Mouse (Mus musculus) midbrain, embryonic 11.5 days (tissue): ENCODE measurements around the gene Sln. TPM values are rescaled to one million over a fixed set of nuclear protein-coding genes. Genes with fewer than 3 reads are reported as not detected.

Experiments
- ATAC-seq: fragments of 200-750 bp; cut with Nextera tagmentation; 2 replicates; pipeline ENCODE4 v1.8.0; 2017; ENCODE audit warnings: moderate TSS enrichment, moderate library complexity; ENCODE audit not compliant: low FRiP score
- DNase-seq: peaks from one replicate; pipeline ENCODE4 v3.0.0; 2015; ENCODE audit warnings: low spot score; ENCODE audit errors: missing footprints
- H3K27ac ChIP-seq: fragments of 300-500 bp; sonication (generic); 2 replicates; pipeline ENCODE4 v1.5.1; 2014; ENCODE audit warnings: low read depth, low read length
- H3K27me3 ChIP-seq: fragments of 300-500 bp; sonication (generic); 2 replicates; pipeline ENCODE4 v1.6.1; 2014; ENCODE audit warnings: mild to moderate bottlenecking, low read length, moderate library complexity, mixed read lengths; ENCODE audit not compliant: control insufficient read depth, insufficient read depth
- H3K36me3 ChIP-seq: fragments of 300-500 bp; sonication (generic); 2 replicates; pipeline ENCODE4 v1.6.1; 2014; ENCODE audit warnings: mild to moderate bottlenecking, low read length, moderate library complexity, mixed read lengths; ENCODE audit not compliant: control insufficient read depth, insufficient read depth
- H3K4me1 ChIP-seq: fragments of 300-500 bp; sonication (generic); 2 replicates; pipeline ENCODE4 v1.6.1; 2014; ENCODE audit warnings: low read length; ENCODE audit not compliant: control insufficient read depth, insufficient read depth
- H3K4me2 ChIP-seq: fragments of 300-500 bp; sonication (generic); 2 replicates; pipeline ENCODE4 v1.6.1; 2014; ENCODE audit warnings: mild to moderate bottlenecking, moderate library complexity
- H3K4me3 ChIP-seq: fragments of 300-500 bp; sonication (generic); 2 replicates; pipeline ENCODE4 v1.5.1; 2014; ENCODE audit warnings: low read depth, low read length
- H3K9ac ChIP-seq: fragments of 300-500 bp; sonication (generic); 2 replicates; pipeline ENCODE4 v1.6.1; 2014; ENCODE audit warnings: low read length
- H3K9me3 ChIP-seq: fragments of 300-500 bp; sonication (generic); 2 replicates; pipeline ENCODE4 v1.6.1; 2016; ENCODE audit warnings: low read length; ENCODE audit not compliant: control insufficient read depth
- WGBS: fragments of 180-500 bp; shearing (Covaris S2); extraction: QIAGEN DNeasy Blood & Tissue Kit; methylation state at CpG from one replicate; pipeline ENCODE4 v1.1.7; 2014; 5-methylcytosine and 5-hydroxymethylcytosine counted together
- polyA plus RNA-seq: library from polyadenylated mRNA; unstranded; fragments of >200 nt; fragmentation: Nextera tagmentation; extraction: Ambion mirVana; gene quantifications from 2 replicates; pipeline ENCODE4 v1.2.1, GENCODE M21; 2014

Sln gene
- polyA plus RNA-seq, 1 experiment from 2014 or later, result not detected

DNA sequence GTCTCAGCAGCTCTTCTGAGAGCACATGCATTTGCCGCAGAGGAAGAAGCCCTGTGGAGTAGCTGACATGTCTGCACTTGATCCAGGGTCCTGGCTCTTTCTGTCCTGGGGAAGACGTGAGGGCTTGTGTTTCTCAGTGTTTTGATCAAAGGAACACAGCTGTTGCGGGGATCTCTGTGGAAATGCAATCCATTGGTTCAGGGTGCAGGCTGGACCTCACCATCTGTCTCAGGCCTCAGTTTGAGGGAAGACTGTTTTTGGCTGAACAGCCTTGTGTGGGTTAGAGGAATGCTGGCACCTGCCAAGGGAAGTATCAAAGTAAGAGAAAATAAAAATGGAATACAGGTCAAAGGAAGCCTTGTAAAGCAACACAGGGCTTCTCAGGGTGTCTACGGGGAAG is 14.0 kb upstream of the Sln start:
- Histone ChIP-seq H3K36me3 (no peaks in the 10 kb centered on the region), H3K27me3 (no peaks in the 10 kb centered on the region), H3K9ac (no peak overlapping the region), H3K4me1 (no peaks in the 10 kb centered on the region), H3K27ac (no peak overlapping the region), H3K9me3 (no peaks in the 10 kb centered on the region), H3K4me3 (no peak overlapping the region), H3K4me2 (no peak overlapping the region)
- DNase-seq (no peak), ATAC-seq (no peak)
- 70% methylated on average over 4 of the region's 4 CpGs for WGBS

DNA sequence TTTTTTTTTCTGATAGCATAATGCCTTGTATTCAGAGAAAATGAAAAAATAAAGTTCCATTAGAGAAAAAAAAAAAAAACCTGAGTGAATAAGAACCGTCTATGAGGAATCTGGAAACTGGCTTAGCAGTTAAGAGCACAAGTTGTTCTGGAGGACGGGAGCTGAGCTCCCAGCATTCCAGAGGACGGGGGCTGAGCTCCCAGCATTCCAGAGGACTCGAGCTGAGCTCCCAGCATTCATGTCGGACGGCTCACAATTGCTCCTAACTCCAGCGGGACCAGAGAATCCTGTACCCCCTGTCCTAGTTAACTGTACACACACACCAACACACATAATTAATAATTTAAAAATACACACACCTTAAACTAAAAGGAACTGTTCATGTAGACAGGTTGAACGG is 11.1 kb upstream of the Sln start:
- Histone ChIP-seq H3K9ac (no peak overlapping the region), H3K36me3 (no peaks in the 10 kb centered on the region), H3K4me1 (no peaks in the 10 kb centered on the region), H3K4me2 (no peak overlapping the region), H3K27me3 (no peaks in the 10 kb centered on the region), H3K9me3 (no peaks in the 10 kb centered on the region), H3K27ac (no peak overlapping the region), H3K4me3 (no peak overlapping the region)
- DNase-seq, result no peak
- ATAC-seq, result no peak
- WGBS, result 80% methylated on average over 8 of the region's 8 CpGs

DNA sequence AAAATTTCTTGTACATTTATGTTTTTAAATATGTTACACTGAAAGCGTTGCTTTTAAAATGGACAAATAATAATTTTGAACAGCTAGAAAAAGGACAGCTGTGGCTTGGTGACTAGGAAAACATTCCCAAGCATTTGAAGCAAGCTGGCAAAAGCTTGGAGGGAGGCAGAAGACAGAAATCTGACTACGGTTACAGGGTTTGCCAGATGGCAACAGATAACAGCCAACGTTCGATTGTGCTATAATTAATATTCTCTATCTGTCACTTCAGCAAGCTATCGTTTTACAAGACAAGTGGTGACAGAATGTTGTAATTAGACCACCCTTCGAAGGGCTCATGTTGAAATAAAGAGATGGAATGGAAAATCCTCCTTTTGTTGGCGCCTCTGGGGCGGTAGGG is 1.4 kb upstream of the Sln start:
- H3K27ac ChIP-seq, result no peak overlapping the region
- no peak overlapping the region for H3K4me3 ChIP-seq
- H3K36me3 ChIP-seq, result no peaks in the 10 kb centered on the region
- H3K4me2 ChIP-seq, result no peak overlapping the region
- DNase-seq (no peak), ATAC-seq (no peak)
- no peaks in the 10 kb centered on the region for H3K4me1 ChIP-seq
- WGBS, result 82% methylated on average over 8 of the region's 8 CpGs
- H3K27me3 ChIP-seq, result no peaks in the 10 kb centered on the region
- H3K9ac ChIP-seq, result no peak overlapping the region
- no peaks in the 10 kb centered on the region for H3K9me3 ChIP-seq

DNA sequence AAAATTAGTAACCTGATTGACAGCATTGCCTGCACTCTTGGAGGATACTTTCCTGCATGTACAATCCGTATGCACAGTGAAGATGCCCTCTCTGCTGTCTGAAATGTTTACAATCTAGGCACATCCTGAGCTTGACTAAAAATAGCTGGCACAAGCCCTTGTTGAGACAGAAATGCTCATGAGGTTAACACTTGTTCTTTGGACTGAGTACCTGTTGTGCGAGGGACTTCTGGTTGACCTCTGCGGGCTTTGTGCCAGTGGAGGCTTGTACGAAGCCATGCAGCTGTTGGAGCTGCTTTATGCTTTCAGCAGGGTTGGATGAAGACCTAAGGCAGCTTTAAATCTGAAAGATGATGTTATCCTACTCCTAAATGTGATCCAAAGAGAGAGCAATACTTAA is 2.2 kb downstream of the Sln start:
- no peak overlapping the region for H3K9ac ChIP-seq
- no peaks in the 10 kb centered on the region for H3K27me3 ChIP-seq
- H3K27ac ChIP-seq, result no peak overlapping the region
- 92% methylated on average over 4 of the region's 4 CpGs for WGBS
- no peaks in the 10 kb centered on the region for H3K9me3 ChIP-seq
- no peak for ATAC-seq
- no peaks in the 10 kb centered on the region for H3K4me1 ChIP-seq
- H3K4me3 ChIP-seq, result no peak overlapping the region
- no peak overlapping the region for H3K4me2 ChIP-seq
- no peak for DNase-seq
- H3K36me3 ChIP-seq, result no peaks in the 10 kb centered on the region

DNA sequence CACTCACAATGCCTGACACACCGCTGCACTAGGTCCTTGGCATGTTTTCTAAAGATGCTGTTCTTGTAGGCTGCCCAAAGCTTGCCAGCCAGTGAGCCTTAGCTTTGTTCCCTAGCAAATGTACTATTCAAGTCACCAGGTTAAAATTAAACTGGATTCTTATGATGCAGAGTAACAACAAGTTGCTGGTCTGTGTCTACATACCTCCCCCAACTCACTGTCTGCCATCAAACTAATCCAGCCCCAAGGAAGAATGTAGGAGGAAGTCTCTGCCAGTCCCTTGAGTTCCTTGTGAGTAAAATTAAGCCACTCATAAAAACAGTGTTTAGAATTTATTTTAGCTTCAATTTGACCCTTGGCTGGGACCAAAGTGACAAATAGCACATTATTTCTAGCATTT is 3.7 kb downstream of the Sln start:
- WGBS, result 92% methylated on average over 1 of the region's 1 CpGs
- H3K4me2 ChIP-seq, result no peak overlapping the region
- no peaks in the 10 kb centered on the region for H3K27me3 ChIP-seq
- H3K4me3 ChIP-seq, result no peak overlapping the region
- no peak overlapping the region for H3K27ac ChIP-seq
- no peaks in the 10 kb centered on the region for H3K9me3 ChIP-seq
- no peaks in the 10 kb centered on the region for H3K36me3 ChIP-seq
- DNase-seq (no peak), ATAC-seq (no peak)
- H3K9ac ChIP-seq, result no peak overlapping the region
- H3K4me1 ChIP-seq, result no peaks in the 10 kb centered on the region

DNA sequence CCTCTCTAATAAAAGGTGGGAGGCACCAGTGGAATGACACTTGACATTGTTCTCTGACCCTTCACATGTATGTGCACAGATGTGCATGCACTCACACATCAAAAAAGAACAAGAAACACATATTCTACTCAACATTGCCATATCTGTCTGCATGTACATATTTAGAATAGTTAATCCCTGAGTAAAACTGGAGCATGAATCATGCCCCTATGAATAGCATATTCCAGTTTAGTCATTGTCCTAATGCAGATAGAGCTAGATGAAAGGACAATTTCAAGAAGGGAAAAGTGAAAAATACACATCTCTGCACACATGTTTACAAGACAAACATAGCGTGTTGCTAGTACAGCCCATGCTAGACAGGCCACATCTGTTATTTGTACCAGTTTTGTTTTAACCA is 4.6 kb downstream of the Sln start:
- H3K9me3 ChIP-seq, result no peaks in the 10 kb centered on the region
- no peak overlapping the region for H3K4me2 ChIP-seq
- H3K4me3 ChIP-seq, result no peak overlapping the region
- no peaks in the 10 kb centered on the region for H3K27me3 ChIP-seq
- no peak overlapping the region for H3K27ac ChIP-seq
- no peak for ATAC-seq
- no peak overlapping the region for H3K9ac ChIP-seq
- WGBS, result 91% methylated on average over 1 of the region's 1 CpGs
- no peaks in the 10 kb centered on the region for H3K36me3 ChIP-seq
- DNase-seq, result no peak
- no peaks in the 10 kb centered on the region for H3K4me1 ChIP-seq

DNA sequence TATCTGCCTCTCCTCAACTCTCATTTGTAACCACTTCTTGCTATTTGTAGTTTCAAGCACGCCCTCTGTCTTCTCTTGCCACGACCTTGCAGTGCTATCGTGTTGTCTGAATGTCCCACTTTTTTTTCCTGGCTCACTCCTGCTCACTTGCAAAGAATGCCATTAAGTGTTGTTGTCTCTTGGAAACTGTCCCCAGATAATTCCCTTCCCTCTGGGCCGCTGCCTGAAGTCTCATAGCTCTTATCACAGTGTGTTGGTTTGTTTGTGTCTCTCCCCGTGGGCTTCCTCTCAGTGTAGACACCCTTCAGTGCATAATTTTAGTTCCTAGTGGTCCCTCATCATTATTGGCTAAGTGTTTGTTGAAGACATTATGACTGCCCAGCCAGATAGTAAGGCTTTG is 7.9 kb downstream of the Sln start:
- WGBS, result 85% methylated on average over 5 of the region's 5 CpGs
- H3K4me3 ChIP-seq, result no peak overlapping the region
- no peak overlapping the region for H3K27ac ChIP-seq
- no peaks in the 10 kb centered on the region for H3K9me3 ChIP-seq
- no peak overlapping the region for H3K4me2 ChIP-seq
- no peaks in the 10 kb centered on the region for H3K36me3 ChIP-seq
- ATAC-seq (no peak), DNase-seq (no peak)
- no peak overlapping the region for H3K9ac ChIP-seq
- no peaks in the 10 kb centered on the region for H3K4me1 ChIP-seq
- H3K27me3 ChIP-seq, result no peaks in the 10 kb centered on the region

DNA sequence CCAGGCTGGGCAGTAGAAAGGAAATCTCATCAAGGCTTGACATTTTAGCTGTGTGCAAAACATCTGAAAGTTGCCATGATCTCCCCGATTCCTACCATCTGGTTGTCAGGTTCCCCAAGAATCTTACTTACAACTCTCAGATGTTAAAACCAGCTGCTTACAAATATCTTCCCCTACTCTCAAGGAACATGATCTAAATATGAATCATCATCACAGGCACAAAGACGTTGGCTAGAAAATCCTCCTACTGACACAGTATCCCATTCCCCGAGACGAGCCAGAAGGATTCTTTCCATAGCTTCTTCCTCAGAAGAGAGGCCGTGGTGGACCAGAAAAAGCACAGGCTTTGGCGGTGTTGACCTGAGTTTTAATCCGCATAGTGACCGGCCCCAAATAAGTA is 23.3 kb downstream of the Sln start:
- whole genome bisulfite sequencing, result 93% methylated on average over 8 of the region's 8 CpGs
- ATAC-seq (no peak), DNase-seq (no peak)

DNA sequence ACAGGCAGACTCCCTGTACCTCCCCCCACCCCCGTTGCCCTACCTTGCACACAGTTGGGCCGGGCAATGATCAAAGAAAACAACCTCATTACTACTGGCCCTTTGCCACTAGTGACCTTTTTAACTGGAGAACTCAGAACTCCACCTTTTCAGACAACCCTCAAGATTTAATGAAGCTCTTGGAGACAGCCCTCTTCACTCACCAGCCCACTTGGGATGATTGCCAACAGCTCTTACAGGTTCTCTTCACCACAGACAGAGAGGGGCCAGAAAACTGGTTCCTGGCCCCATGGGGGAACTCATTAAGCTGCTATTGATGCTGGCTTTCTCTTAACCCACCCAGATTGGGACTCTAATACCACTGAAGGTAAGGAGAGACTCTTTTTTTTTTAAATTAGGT is 27.5 kb downstream of the Sln start:
- DNase-seq, result no peak
- Histone ChIP-seq H3K9me3 (no peaks in the 10 kb centered on the region), H3K4me2 (no peak overlapping the region), H3K4me1 (no peaks in the 10 kb centered on the region), H3K27ac (no peak overlapping the region), H3K36me3 (no peaks in the 10 kb centered on the region), H3K27me3 (no peaks in the 10 kb centered on the region), H3K4me3 (no peak overlapping the region), H3K9ac (no peak overlapping the region)
- ATAC-seq, result no peak
- 63% methylated on average over 2 of the region's 2 CpGs for WGBS

More for the DNA sequence above, 23.3 kb downstream of the Sln start:
- H3K27ac ChIP-seq, result no peak overlapping the region
- H3K9me3 ChIP-seq, result no peaks in the 10 kb centered on the region
- no peak overlapping the region for H3K4me3 ChIP-seq
- H3K36me3 ChIP-seq, result no peaks in the 10 kb centered on the region
- no peaks in the 10 kb centered on the region for H3K27me3 ChIP-seq
- no peak overlapping the region for H3K9ac ChIP-seq
- H3K4me2 ChIP-seq, result no peak overlapping the region
- H3K4me1 ChIP-seq, result no peaks in the 10 kb centered on the region
